Mouse (Mus musculus) liver, adult 2 months (tissue): ENCODE measurements at regions not wholly inside any gene's neighbourhood (a gene's known extent, or its start where the extent isn't known, plus 50 kb on each side); places are given as distances from the start of the nearest gene placed in this dataset.

ENCODE experiments used
- DNase-seq: peaks from one replicate; pipeline ENCODE4 v3.0.0-alpha.2; 2011; ENCODE audit warnings: low read depth, low spot score; ENCODE audit errors: extremely low read depth
- H3K27ac ChIP-seq: fragments of 200-500 bp; replicated peaks from 2 replicates; pipeline ENCODE4 v1.5.1; 2012; ENCODE audit warnings: low read depth, mild to moderate bottlenecking, control low read depth, inconsistent platforms, low read length; ENCODE audit not compliant: insufficient read depth
- H3K27me3 ChIP-seq: fragments of 200-500 bp; 2 replicates; pipeline ENCODE4 v1.6.1; 2012; ENCODE audit warnings: mild to moderate bottlenecking, moderate library complexity, low read length, inconsistent platforms; ENCODE audit not compliant: control insufficient read depth, insufficient read depth
- H3K36me3 ChIP-seq: fragments of 200-500 bp; 2 replicates; pipeline ENCODE4 v1.6.1; 2012; ENCODE audit warnings: low read length, inconsistent platforms; ENCODE audit not compliant: control insufficient read depth, insufficient read depth
- H3K4me1 ChIP-seq: fragments of 200-500 bp; 2 replicates; pipeline ENCODE4 v1.6.1; 2011; ENCODE audit warnings: low read length; ENCODE audit not compliant: control insufficient read depth, insufficient read depth
- H3K4me3 ChIP-seq: fragments of 200-500 bp; 2 replicates; pipeline ENCODE4 v1.5.1; 2011; ENCODE audit warnings: low read depth, mild to moderate bottlenecking, control low read depth, low read length, moderate library complexity; ENCODE audit not compliant: insufficient read depth
- H3K79me2 ChIP-seq: fragments of 200-500 bp; 2 replicates; pipeline ENCODE4 v1.6.1; 2012; ENCODE audit warnings: inconsistent platforms, mild to moderate bottlenecking, low read length, moderate library complexity; ENCODE audit not compliant: control insufficient read depth, insufficient read depth
- H3K9ac ChIP-seq: fragments of 200-500 bp; 2 replicates; pipeline ENCODE4 v1.6.1; 2012; ENCODE audit warnings: low read depth, mild to moderate bottlenecking, control low read depth, inconsistent platforms, low read length
- CTCF ChIP-seq: fragments of 200-500 bp; IDR thresholded peaks from 2 replicates; pipeline ENCODE4 v1.5.1; 2011; ENCODE audit warnings: low read depth, low read length, control low read depth
- POLR2A ChIP-seq: fragments of 200-500 bp; IDR thresholded peaks from 2 replicates; pipeline ENCODE4 v1.6.1; 2011; ENCODE audit warnings: low read length, control low read depth; ENCODE audit not compliant: insufficient read depth; ENCODE audit errors: extremely low read depth
- WGBS: fragments of 180-500 bp; shearing (Covaris S2); methylation state at CpG from one replicate; pipeline ENCODE4 v1.1.7; 2018; 5-methylcytosine and 5-hydroxymethylcytosine counted together

DNA sequence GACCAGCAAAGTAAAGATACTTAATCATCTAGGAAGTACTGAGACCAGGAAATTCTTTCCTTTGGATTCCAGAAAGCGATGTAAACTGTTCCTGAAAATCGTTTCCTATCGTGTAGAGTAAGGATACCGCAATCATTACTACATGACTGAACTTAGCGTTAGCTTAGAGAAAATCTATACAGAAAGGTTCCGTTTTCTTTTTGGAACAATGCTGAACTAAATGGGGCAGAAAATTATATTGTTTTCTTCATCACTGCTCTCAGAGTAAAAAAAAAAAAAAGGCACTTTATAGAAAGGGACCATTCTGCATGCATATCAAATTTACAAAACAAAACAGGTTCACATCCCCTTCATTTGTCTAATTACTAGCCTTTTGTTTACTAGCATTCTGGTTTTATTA is 713.0 kb downstream of the Rfpl4b start:
- H3K27me3 ChIP-seq, result no peaks in the 10 kb centered on the region
- no peak for DNase-seq
- TF ChIP-seq CTCF, result no peak
- no peak for TF ChIP-seq POLR2A
- WGBS, result 83% methylated on average over 6 of the region's 6 CpGs
- no peak overlapping the region for H3K4me3 ChIP-seq
- H3K9ac ChIP-seq, result no peak overlapping the region
- H3K36me3 ChIP-seq, result no peaks in the 10 kb centered on the region
- no peaks in the 10 kb centered on the region for H3K4me1 ChIP-seq
- H3K79me2 ChIP-seq, result no peaks in the 10 kb centered on the region
- no peak overlapping the region for H3K27ac ChIP-seq

DNA sequence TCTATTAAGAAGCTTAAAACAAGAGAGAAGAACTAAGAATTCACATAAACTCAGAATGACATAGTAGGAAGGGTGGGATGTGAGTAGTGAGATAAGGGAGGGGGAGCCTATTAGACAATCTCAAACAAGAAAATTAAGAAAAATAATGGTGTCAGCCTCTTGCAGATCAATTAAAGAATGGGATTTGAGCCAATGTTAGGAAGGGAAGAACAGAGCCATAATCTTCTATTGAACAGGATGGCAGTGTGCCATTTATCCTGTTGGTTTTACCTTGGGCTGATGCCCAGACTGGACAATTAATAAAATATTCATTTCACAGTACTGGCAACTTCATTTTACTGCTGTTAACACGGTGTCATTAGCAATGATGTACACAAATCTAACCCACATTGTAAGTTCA is 718.0 kb downstream of the Rfpl4b start:
- Histone ChIP-seq H3K4me1 (no peaks in the 10 kb centered on the region), H3K27ac (no peak overlapping the region), H3K27me3 (no peaks in the 10 kb centered on the region), H3K9ac (no peak overlapping the region), H3K4me3 (no peak overlapping the region), H3K79me2 (no peaks in the 10 kb centered on the region), H3K36me3 (no peaks in the 10 kb centered on the region)
- peak; percentile 5 for DNase-seq
- no peak for TF ChIP-seq POLR2A
- TF ChIP-seq CTCF, result no peak
- 14% methylated on average over 1 of the region's 1 CpGs for WGBS

- H3K9ac ChIP-seq, result no peak overlapping the region
- H3K79me2 ChIP-seq, result no peaks in the 10 kb centered on the region
- peak; percentile 78 for DNase-seq
- H3K36me3 ChIP-seq, result no peaks in the 10 kb centered on the region
- WGBS, result 61% methylated on average over 2 of the region's 2 CpGs
- no peak for TF ChIP-seq CTCF
- no peak for TF ChIP-seq POLR2A
- H3K27me3 ChIP-seq, result no peaks in the 10 kb centered on the region
- H3K4me1 ChIP-seq, result no peaks in the 10 kb centered on the region
- no peak overlapping the region for H3K27ac ChIP-seq
- no peak overlapping the region for H3K4me3 ChIP-seq
These were observed 743.1 kb downstream of the Rfpl4b start for GRCm38 (mm10) chr10:38078521-38078920.

GRCm38 (mm10) chr10:38072394-38072793 is 749.2 kb downstream of the Rfpl4b start:
- no peaks in the 10 kb centered on the region for H3K4me1 ChIP-seq
- H3K4me3 ChIP-seq, result no peak overlapping the region
- no peaks in the 10 kb centered on the region for H3K36me3 ChIP-seq
- no peak for TF ChIP-seq CTCF
- no peak overlapping the region for H3K27ac ChIP-seq
- no peaks in the 10 kb centered on the region for H3K79me2 ChIP-seq
- no peak for DNase-seq
- H3K9ac ChIP-seq, result no peak overlapping the region
- H3K27me3 ChIP-seq, result no peaks in the 10 kb centered on the region
- WGBS, result 94% methylated on average over 1 of the region's 1 CpGs

- H3K36me3 ChIP-seq, result no peaks in the 10 kb centered on the region
- H3K4me3 ChIP-seq, result no peak overlapping the region
- DNase-seq, result no peak
- no peaks in the 10 kb centered on the region for H3K4me1 ChIP-seq
- no peak for TF ChIP-seq CTCF
- no peak for TF ChIP-seq POLR2A
- H3K9ac ChIP-seq, result no peak overlapping the region
- no peaks in the 10 kb centered on the region for H3K79me2 ChIP-seq
- 81% methylated on average over 8 of the region's 8 CpGs for whole genome bisulfite sequencing
- no peak overlapping the region for H3K27ac ChIP-seq
- no peaks in the 10 kb centered on the region for H3K27me3 ChIP-seq
These were observed 762.5 kb downstream of the Rfpl4b start for GRCm38 (mm10) chr10:38059050-38059449.

DNA sequence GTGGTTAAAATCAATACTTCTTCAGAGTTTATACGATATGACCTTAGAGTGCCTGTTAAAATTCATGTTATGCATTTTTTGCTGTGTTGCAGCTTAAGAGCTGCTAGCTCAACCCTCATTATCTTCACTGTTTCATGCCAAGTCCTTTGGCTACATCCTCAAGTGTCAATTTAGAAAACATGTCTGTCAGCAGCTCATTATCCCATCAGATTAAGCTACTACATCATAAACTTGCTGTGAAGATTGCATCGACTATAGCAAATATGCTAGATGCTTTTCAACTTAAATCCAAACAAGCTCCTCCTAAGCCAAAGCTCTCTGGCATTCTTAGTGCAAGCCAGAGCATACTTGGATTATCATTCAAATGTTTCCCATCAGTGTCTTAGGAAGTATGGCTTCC is 811.1 kb downstream of the Rfpl4b start:
- no peaks in the 10 kb centered on the region for H3K36me3 ChIP-seq
- H3K4me3 ChIP-seq, result no peak overlapping the region
- no peaks in the 10 kb centered on the region for H3K79me2 ChIP-seq
- WGBS, result 77% methylated on average over 2 of the region's 2 CpGs
- no peak for TF ChIP-seq CTCF
- TF ChIP-seq POLR2A, result no peak
- no peak overlapping the region for H3K9ac ChIP-seq
- DNase-seq, result no peak
- H3K4me1 ChIP-seq, result no peaks in the 10 kb centered on the region
- no peaks in the 10 kb centered on the region for H3K27me3 ChIP-seq
- no peak overlapping the region for H3K27ac ChIP-seq
